Mouse (Mus musculus) left cerebral cortex, postnatal 25 days (tissue): ENCODE results near the gene Klhdc4. TPM values are rescaled to one million over a fixed set of nuclear protein-coding genes. Genes with fewer than 3 reads are reported as not detected.

Experiments used
- DNase-seq, 2 experiments: peaks; one replicate each; pipeline ENCODE4 v3.0.0; 2022; ENCODE audit warnings: low spot score in 2 of 2, mixed read lengths in 1 of 2
- intact Hi-C: fragments of 180-260 bp; cut with DNase I; formaldehyde crosslinking; loops from one replicate; pipeline ENCODE4 v1.15.1; 2025
- total RNA-seq, 2 experiments: library from RNA; stranded (reverse); gene quantifications; 2 replicates each; pipeline ENCODE4 v1.2.3; 2021

Klhdc4 gene
- total RNA-seq, 2 experiments from 2014 or later, result 28.0 to 28.1 TPM

DNA sequence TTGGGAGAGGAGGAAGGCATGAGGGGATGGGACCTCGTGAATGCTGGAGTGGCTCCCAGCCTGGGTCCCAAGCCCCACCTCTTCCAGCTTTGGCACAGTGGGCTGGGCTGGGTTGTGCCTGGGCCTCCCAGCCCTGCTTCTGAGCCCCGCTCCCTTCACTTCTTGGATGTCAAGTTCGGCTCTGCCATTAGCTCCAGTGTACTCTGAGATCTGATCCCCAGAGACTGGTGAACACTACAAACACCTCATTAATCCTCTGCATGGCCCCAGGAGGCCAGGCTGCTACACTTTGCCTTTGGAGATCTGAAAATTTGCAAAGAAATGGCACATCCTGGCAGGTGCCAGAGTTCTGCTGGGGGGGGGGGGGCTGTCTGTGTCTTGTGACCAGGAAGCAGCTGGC lies 60.3 kb downstream of the Klhdc4 start:
- intact Hi-C loops, result no loop called here
- no peak for DNase-seq

- peak in 1 of 2 experiments; percentile 66 for DNase-seq
- intact Hi-C loops, result no loop called here
Measured at GRCm38 (mm10) chr8:121765594-121766138, 63.7 kb downstream of the Klhdc4 start.

- intact Hi-C loops, result loop anchor here (5.0 kb wide), 1 partner anchor 44 kb away; no protein-coding TSS in a partner anchor
- DNase-seq, result no peak
Measured at GRCm38 (mm10) chr8:121763700-121764013, 65.7 kb downstream of the Klhdc4 start.

DNA sequence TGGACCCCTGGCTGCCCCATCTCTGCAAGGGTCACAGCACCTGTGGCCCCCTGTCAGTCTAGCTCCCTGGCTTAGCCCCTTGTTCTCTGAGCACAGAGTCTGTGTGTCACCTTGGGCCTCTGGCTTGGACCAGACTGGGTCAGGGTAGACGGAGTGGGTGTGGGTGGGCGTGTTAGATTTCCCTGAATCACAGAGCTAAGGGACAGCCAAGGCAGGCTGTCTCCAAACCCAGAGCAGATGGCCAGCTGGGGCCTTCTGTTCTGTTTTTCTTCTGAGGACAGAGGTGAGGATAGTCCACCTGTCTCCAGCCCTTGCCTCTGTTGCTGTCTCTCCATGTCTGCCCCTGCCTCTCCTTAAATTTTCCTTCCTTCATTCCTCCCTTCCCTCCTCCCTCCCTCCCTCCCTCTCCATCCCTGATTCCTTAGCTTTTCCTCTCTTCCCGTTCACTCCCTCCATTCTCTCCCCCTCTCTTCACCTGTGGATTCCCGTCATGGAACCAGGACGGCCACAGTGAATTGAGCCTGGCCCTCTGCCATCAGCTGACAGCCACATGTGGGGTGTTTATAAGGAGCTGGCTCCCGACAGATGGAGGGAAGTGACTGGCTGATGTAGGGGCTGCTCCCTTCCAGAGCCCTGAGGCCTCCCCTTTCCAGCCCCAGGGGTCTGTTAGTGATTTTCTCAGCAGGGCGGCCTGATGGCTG lies 66.2 kb downstream of the Klhdc4 start:
- no peak for DNase-seq
- intact Hi-C loops, result loop anchor here (5.0 kb wide), 1 partner anchor 44 kb away; no protein-coding TSS in a partner anchor

- intact Hi-C loops, result loop anchor here (5.0 kb wide), 1 partner anchor 46 kb away; no protein-coding TSS in a partner anchor
- no peak for DNase-seq
Measured at GRCm38 (mm10) chr8:121761480-121761879, 67.9 kb downstream of the Klhdc4 start.

- no peak for DNase-seq
- intact Hi-C loops, result loop anchor here (5.0 kb wide), 1 partner anchor 47 kb away; no protein-coding TSS in a partner anchor
Measured at GRCm38 (mm10) chr8:121760484-121760883, 68.9 kb downstream of the Klhdc4 start.

- peak in 1 of 2 experiments; percentile 65 for DNase-seq
- intact Hi-C loops, result no loop called here
Measured at GRCm38 (mm10) chr8:121758470-121758869, 70.9 kb downstream of the Klhdc4 start.

DNA sequence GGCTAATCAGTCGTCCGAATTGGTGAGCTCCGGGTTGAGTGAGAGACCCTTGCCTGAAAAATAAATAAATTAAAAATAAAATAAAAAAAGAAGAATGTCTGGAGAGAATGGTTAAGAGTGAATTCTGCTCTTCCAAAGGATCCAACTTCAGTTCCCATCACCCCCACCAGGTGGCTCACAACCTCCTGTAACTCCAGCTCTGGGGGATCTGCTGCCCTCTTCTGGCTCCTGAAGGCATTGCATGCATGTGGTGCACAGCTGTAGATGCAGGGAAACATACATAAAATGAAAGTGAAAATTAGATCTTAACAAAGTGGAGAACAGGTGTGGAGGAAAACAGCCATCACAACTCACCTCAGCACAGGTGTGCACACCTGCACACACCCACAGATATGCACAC lies 78.0 kb downstream of the Klhdc4 start:
- DNase-seq, result peak in 1 of 2 experiments; percentile 61
- intact Hi-C loops, result no loop called here

- no peak for DNase-seq
- intact Hi-C loops, result no loop called here
Measured at GRCm38 (mm10) chr8:121750512-121750911, 78.9 kb downstream of the Klhdc4 start.

DNA sequence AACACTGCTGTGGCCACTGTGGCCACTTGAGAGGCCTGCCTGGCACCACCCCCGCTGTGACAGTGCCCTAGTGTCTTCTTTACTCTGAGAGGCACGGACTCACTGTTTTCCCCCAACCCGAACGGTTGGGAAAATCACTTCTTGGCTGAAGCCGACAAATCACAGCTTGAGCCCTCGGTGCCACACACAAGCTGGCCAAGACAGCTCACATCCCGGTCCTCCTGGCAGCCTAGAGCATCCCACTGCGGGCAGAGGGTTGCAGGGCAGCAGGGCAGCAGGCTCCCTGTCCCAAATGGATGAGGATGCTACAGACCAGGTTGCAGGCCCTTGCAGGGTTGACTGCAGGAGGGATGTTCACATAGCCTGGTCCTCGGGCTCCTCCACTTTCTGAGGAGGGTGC lies 79.9 kb downstream of the Klhdc4 start:
- DNase-seq, result no peak
- intact Hi-C loops, result no loop called here

Other genes with a start within 250 kb of the Klhdc4 start
- gene Map1lc3b, start 239.2 kb downstream of the Klhdc4 start, total RNA-seq, result 100 to 1,000 TPM; 180 to 191 TPM
- gene Zcchc14, start 176.7 kb downstream of the Klhdc4 start, total RNA-seq, result 10 to 100 TPM; 63.2 to 71.9 TPM
- gene Jph3, start 99.9 kb downstream of the Klhdc4 start, total RNA-seq, result 100 to 1,000 TPM; 254 to 260 TPM
- 10 to 100 TPM; 65.8 to 76.2 TPM for gene Slc7a5, start 78.1 kb upstream of the Klhdc4 start, total RNA-seq
- gene Car5a, start 115.3 kb upstream of the Klhdc4 start, total RNA-seq, result not detected
- 10 to 100 TPM; 36.5 to 58.6 TPM for gene Banp, start 120.2 kb upstream of the Klhdc4 start, total RNA-seq